Mouse (Mus musculus) hindbrain, postnatal 0 days (tissue): ENCODE results near the gene Emilin2. TPM values are rescaled to one million over a fixed set of nuclear protein-coding genes. Genes with fewer than 3 reads are reported as not detected.

ENCODE experiments used
- ATAC-seq: fragments of 200-750 bp; cut with Nextera tagmentation; 2 replicates; pipeline ENCODE4 v1.8.0; 2017; ENCODE audit warnings: mild to moderate bottlenecking, moderate TSS enrichment, moderate library complexity
- DNase-seq: peaks from one replicate; pipeline ENCODE4 v3.0.0-alpha.2; 2015; ENCODE audit warnings: low spot score
- H3K27ac ChIP-seq: fragments of 300-500 bp; sonication (generic); 2 replicates; pipeline ENCODE4 v1.5.1; 2014; ENCODE audit warnings: mild to moderate bottlenecking
- H3K27me3 ChIP-seq: fragments of 300-500 bp; sonication (generic); 2 replicates; pipeline ENCODE4 v1.6.1; 2014; ENCODE audit warnings: low read length, mixed read lengths; ENCODE audit not compliant: insufficient read depth
- H3K36me3 ChIP-seq: fragments of 300-500 bp; sonication (generic); 2 replicates; pipeline ENCODE4 v1.6.1; 2014; ENCODE audit warnings: low read length, mixed read lengths; ENCODE audit not compliant: insufficient read depth
- H3K4me1 ChIP-seq: fragments of 300-500 bp; sonication (generic); 2 replicates; pipeline ENCODE4 v1.6.1; 2014; ENCODE audit warnings: antibody characterized with exemption, low read length, mixed read lengths; ENCODE audit not compliant: insufficient read depth
- H3K4me2 ChIP-seq: fragments of 300-500 bp; sonication (generic); 2 replicates; pipeline ENCODE4 v1.6.1; 2014; ENCODE audit warnings: low read depth, mild to moderate bottlenecking, low read length, moderate library complexity, mixed read lengths
- H3K4me3 ChIP-seq: fragments of 300-500 bp; sonication (generic); 2 replicates; pipeline ENCODE4 v1.5.1; 2014; ENCODE audit warnings: low read length
- H3K9ac ChIP-seq: fragments of 300-500 bp; sonication (generic); replicated peaks from 2 replicates; pipeline ENCODE4 v1.6.1; 2014; ENCODE audit warnings: mild to moderate bottlenecking, low read length, moderate library complexity, mixed read lengths
- H3K9me3 ChIP-seq: fragments of 300-500 bp; sonication (generic); 2 replicates; pipeline ENCODE4 v1.6.1; 2016; ENCODE audit warnings: low read length, mixed read lengths
- CTCF ChIP-seq: IDR thresholded peaks from 2 replicates; pipeline ENCODE4 v1.5.1; 2016; ENCODE audit warnings: antibody characterized with exemption, control low read depth, low read depth
- WGBS: fragments of 180-500 bp; shearing (Covaris S2); extraction: QIAGEN DNeasy Blood & Tissue Kit; methylation state at CpG from one replicate; pipeline ENCODE4 v1.1.7; 2014; 5-methylcytosine and 5-hydroxymethylcytosine counted together
- polyA plus RNA-seq: library from polyadenylated mRNA; unstranded; fragments of >200 nt; fragmentation: Nextera tagmentation; extraction: Ambion mirVana; gene quantifications from 2 replicates; pipeline ENCODE4 v1.2.1, GENCODE M21; 2015
- total RNA-seq: library from RNA; depleted of rRNA; stranded (reverse); fragments of >200 nt; gene quantifications from 2 replicates; pipeline ENCODE4 v1.2.3, GENCODE M21; 2014

Gene Emilin2
- total and polyA plus RNA-seq, 2 experiments from 2014 or later: 2.0 to 4.4 TPM

DNA sequence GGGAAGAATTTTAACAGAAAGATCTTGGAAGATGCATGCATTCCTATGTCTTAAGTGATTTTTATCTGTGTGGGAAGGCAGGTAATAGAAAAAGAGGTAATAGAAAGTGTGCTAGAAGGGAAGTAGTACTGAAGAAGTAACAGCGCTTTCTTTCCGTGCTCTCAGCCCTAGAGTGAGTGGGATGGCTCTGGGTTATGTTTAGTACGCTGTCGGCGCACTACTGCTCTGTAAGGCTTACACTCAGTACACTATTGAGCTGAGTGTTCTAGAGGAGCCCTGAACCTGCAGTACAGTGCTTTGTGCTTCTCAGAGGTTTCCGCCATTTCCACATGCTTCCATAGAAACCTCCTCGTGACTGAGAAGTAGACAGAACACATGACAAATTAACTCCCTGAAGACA is 83.1 kb downstream of the Emilin2 start:
- Histone ChIP-seq H3K4me1 (no peaks in the 10 kb centered on the region), H3K4me3 (no peak overlapping the region), H3K4me2 (no peak overlapping the region), H3K27ac (no peak overlapping the region), H3K9me3 (no peaks in the 10 kb centered on the region), H3K9ac (no peak overlapping the region), H3K27me3 (no peaks in the 10 kb centered on the region), H3K36me3 (0 out of 2 replicates have a peak, but pooled peaks cover 3% of the 10 kb centered on the region)
- ATAC-seq (no peak), DNase-seq (no peak)
- 81% methylated on average over 7 of the region's 7 CpGs for WGBS
- no peak for TF ChIP-seq CTCF

DNA sequence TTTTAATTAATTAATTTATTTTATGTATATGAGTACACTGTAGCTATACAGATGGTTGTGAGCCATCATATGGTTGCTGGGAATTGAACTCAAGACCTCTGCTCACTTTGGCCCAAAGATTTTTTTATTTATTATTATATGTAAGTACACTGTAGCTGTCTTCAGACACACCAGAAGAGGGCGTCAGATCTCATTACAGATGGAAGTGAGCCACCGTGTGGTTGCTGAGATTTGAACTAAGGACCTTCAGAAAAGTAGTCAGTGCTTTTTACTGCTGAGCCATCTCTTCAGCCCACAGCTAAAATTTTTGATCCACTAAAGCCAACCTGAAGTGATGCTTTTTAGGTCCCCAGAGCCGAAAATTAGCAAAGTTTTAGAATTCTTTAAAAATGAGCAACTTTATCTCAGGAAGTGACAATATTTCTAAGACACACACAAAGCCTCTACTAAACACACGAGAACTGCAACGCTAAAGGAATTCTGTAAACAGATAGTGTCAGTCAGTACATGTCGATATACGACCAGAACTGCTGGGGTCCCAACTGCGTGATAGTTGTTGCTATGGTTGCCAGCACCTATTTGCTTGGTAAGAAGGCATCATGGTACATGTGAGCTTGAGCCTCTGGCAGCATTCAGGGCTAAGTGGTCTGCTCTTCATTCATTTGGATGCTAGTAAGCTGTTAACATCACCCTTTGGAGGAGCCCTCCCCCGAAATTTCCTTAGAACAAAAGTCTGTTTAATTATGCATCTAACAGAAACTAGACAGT is 84.5 kb downstream of the Emilin2 start:
- Histone ChIP-seq H3K9ac (no peak overlapping the region), H3K4me2 (no peak overlapping the region), H3K4me1 (no peaks in the 10 kb centered on the region), H3K27ac (no peak overlapping the region), H3K9me3 (no peaks in the 10 kb centered on the region), H3K27me3 (no peaks in the 10 kb centered on the region), H3K36me3 (no peaks in the 10 kb centered on the region; the same call in 1 of the 2 replicates), H3K4me3 (no peak overlapping the region)
- no peak for TF ChIP-seq CTCF
- DNase-seq (no peak), ATAC-seq (no peak)
- whole genome bisulfite sequencing: 85% methylated on average over 9 of the region's 9 CpGs

DNA sequence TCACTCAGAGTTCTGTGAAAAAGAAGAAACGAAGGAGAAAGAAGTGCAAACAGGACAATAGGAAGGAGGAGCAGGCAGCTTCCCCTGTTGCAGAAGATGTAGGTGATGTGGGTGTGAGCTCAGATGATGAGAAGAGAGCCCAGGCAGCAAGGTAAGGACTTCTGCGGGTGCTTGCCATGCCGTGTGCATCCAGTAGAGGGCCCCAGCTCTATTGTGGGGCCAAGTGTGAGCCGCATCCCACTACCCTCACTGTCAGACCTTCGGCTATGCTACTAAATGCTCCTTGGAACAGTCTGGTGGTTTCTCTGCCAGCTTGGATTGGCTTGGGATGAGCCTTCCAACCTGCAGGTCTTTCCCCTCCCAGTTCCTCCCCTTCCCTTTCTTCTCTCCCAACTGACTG is 86.7 kb downstream of the Emilin2 start:
- Histone ChIP-seq H3K27me3 (no peaks in the 10 kb centered on the region), H3K27ac (no peak overlapping the region), H3K4me1 (no peaks in the 10 kb centered on the region), H3K9me3 (no peaks in the 10 kb centered on the region), H3K4me2 (no peak overlapping the region), H3K36me3 (no peaks in the 10 kb centered on the region; the same call in 1 of the 2 replicates), H3K4me3 (no peak overlapping the region), H3K9ac (no peak overlapping the region)
- DNase-seq: peak; percentile 64
- 37% methylated on average over 5 of the region's 5 CpGs for WGBS
- peak; percentile 63; the same call in 1 of the 2 replicates for ATAC-seq
- peak; percentile 68 for TF ChIP-seq CTCF

GRCm38 (mm10) chr17:71224521-71224920 is 87.3 kb downstream of the Emilin2 start:
- no peak for DNase-seq
- Histone ChIP-seq H3K36me3 (no peaks in the 10 kb centered on the region; the same call in 1 of the 2 replicates), H3K4me2 (no peak overlapping the region), H3K4me1 (no peaks in the 10 kb centered on the region), H3K9ac (no peak overlapping the region), H3K9me3 (no peaks in the 10 kb centered on the region), H3K27me3 (no peaks in the 10 kb centered on the region), H3K4me3 (no peak overlapping the region), H3K27ac (no peak overlapping the region)
- no peak for TF ChIP-seq CTCF
- ATAC-seq: no peak
- 60% methylated on average over 2 of the region's 2 CpGs for WGBS

DNA sequence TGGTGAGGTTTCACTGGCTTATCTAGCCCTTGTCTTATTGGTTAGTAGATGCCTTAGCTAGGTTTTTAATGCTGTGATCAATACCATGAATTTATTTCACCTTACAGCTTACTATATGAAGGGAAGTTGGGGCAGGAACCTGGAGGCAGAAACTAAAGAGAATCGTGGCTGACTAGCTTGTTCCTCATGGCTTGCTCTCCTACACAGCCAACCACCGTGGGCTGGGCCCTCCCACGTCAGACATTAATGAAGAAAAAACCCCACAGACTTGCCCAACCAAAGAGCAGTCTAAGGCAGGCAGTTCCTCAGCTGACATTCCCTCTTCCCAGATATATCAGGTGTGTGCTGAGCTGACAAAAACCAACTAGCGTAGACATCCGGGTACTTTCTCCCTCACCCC is 88.1 kb downstream of the Emilin2 start:
- H3K4me1 ChIP-seq: no peaks in the 10 kb centered on the region
- no peak for TF ChIP-seq CTCF
- H3K36me3 ChIP-seq: no peaks in the 10 kb centered on the region; the same call in 1 of the 2 replicates
- no peak overlapping the region for H3K9ac ChIP-seq
- H3K27me3 ChIP-seq: no peaks in the 10 kb centered on the region
- no peak overlapping the region for H3K4me3 ChIP-seq
- ATAC-seq: no peak
- no peak overlapping the region for H3K27ac ChIP-seq
- no peak for DNase-seq
- H3K4me2 ChIP-seq: no peak overlapping the region
- 72% methylated on average over 5 of the region's 5 CpGs for WGBS
- no peaks in the 10 kb centered on the region for H3K9me3 ChIP-seq

DNA sequence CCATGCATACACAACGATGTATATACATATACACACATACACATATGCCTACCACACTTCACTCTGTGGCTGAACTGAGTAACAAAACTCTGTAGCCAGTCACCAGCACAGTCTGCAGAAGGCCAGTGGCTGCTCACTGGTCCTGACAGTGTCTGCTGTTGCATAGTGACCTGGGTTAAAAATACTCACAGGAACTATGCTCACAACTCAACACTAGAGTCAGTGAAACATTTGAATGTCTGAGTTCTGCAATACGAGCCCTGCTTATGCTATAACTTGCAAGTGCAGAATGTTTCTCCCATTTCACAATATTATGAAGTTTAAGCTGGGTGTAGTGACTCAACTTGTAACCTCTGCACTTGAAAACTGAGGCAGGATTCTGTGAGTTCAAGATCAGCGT is 90.4 kb downstream of the Emilin2 start:
- H3K27ac ChIP-seq: no peak overlapping the region
- H3K27me3 ChIP-seq: no peaks in the 10 kb centered on the region
- no peak for TF ChIP-seq CTCF
- WGBS: 95% methylated on average over 3 of the region's 3 CpGs
- H3K4me1 ChIP-seq: no peaks in the 10 kb centered on the region
- no peak overlapping the region for H3K4me2 ChIP-seq
- H3K4me3 ChIP-seq: no peak overlapping the region
- ATAC-seq (no peak), DNase-seq (no peak)
- H3K9me3 ChIP-seq: no peaks in the 10 kb centered on the region
- H3K9ac ChIP-seq: no peak overlapping the region
- no peaks in the 10 kb centered on the region; the same call in 1 of the 2 replicates for H3K36me3 ChIP-seq

- no peak overlapping the region for H3K27ac ChIP-seq
- H3K4me3 ChIP-seq: no peak overlapping the region
- H3K9ac ChIP-seq: no peak overlapping the region
- H3K4me2 ChIP-seq: no peak overlapping the region
- no peaks in the 10 kb centered on the region for H3K9me3 ChIP-seq
- no peaks in the 10 kb centered on the region for H3K27me3 ChIP-seq
- no peak for TF ChIP-seq CTCF
- ATAC-seq (no peak), DNase-seq (peak; percentile 27)
- no peaks in the 10 kb centered on the region for H3K36me3 ChIP-seq
- WGBS: 78% methylated on average over 5 of the region's 5 CpGs
- no peaks in the 10 kb centered on the region for H3K4me1 ChIP-seq
Observed at GRCm38 (mm10) chr17:71217111-71217685, 94.6 kb downstream of the Emilin2 start.
